Mouse (Mus musculus) ES-Bruce4 (cell line): ENCODE measurements around the gene 5830473C10Rik.

ENCODE experiments used
- EP300 ChIP-seq: IDR thresholded peaks from 2 replicates; pipeline ENCODE4 v1.6.1; 2011; ENCODE audit warnings: low read depth, low read length; ENCODE audit not compliant: insufficient read depth
- POLR2A ChIP-seq: IDR thresholded peaks from one replicate; pipeline ENCODE4 v1.8.1; 2011; ENCODE audit warnings: low read length; ENCODE audit not compliant: insufficient read depth

- no peak for TF ChIP-seq EP300
- no peak for TF ChIP-seq POLR2A
Observed at GRCm38 (mm10) chr5:90611996-90612611, 51.2 kb downstream of the 5830473C10Rik start.
